Mouse (Mus musculus) kidney, postnatal 10 days (tissue): ENCODE measurements around the gene Tiam1.
A peak's percentile ranks its signal among the peaks of the same experiment; 100 is the strongest.
"Not testable (repeated sequence)": the region's sequence is repeated elsewhere in the genome, so short reads cannot be mapped to it uniquely, and the experiment has no call there.

ENCODE experiments used
- DNase-seq: peaks from one replicate; pipeline ENCODE4 v3.0.0; 2021; ENCODE audit warnings: mixed read lengths

The Tiam1 gene

DNA sequence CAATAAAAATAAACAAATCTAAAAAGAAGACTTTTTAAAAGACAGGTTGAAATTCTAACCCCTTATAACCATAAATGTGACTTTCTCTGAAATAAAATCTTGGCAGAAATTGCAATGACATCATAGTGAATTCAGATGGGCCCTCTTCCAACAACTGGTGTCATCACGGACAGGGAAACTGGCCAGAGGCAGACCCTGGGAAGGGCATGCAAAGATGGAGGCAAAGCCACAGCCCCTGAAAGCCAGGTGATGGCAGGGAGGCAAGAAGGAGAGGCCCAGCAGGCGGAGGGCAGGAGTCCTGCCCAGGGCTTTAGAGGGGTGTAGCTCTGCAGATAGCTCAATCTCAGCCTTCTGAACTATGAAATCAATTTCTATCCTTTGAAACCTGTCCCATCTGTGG lies 39.8 kb downstream of the Tiam1 start:
- no peak for DNase-seq

DNA sequence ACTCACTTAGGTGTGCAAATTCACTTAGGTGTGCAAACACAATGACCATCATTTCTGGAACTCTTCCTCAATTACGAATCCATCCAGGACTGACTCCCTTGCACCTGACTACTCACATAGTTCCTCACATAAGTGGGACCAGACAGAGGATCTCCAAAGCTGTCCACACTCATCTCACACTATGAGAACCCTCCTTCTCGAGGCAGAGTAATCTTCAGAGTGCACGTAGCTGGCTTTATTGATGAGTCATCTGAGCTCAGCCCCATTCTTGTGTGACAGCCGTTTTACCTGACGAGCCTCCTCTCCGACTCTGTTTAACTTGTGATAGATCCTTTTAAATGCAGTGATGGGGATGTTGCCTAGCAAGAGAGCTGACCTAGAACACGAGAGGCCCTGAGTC lies 41.0 kb downstream of the Tiam1 start:
- DNase-seq, result no peak

DNA sequence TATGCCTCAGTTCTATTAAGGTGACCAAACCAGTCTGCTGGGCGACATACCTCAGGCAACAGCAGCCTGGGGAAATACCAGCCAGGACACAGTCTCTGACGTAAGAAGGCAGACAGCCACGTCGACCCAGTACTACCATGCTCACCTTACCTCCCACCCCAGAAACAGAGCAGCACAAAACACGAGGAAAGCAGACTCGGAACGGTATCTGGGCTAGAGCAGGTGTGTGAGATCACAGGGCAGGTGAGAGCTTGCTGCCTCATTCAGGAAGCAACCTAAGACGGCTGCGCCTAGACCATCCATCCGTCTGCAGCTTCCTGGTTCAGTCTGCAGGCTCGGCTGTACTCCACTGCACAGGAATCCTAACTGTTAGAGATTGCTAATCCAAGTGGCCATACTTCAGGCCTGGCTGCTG lies 45.4 kb downstream of the Tiam1 start:
- DNase-seq, result peak; percentile 36

DNA sequence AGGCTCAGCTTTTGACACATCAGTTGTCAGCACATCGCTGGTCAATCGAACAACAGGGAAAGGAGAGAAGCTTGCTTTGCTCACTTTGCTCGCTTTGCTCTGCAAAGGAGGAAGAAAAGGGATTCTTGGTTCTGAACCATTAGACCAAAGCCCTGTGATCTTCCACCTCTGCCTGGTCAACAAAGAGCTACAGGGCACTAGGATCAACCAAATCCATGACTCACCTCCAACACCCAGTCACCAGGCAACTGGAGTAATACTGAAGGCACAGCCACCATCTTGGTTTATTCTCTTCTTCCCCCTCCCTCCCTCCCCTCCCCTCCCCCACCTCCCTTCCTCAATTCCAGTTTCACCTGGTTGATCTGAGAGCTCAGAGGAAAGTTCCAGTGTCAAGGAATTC lies 45.8 kb downstream of the Tiam1 start:
- DNase-seq, result no peak

DNA sequence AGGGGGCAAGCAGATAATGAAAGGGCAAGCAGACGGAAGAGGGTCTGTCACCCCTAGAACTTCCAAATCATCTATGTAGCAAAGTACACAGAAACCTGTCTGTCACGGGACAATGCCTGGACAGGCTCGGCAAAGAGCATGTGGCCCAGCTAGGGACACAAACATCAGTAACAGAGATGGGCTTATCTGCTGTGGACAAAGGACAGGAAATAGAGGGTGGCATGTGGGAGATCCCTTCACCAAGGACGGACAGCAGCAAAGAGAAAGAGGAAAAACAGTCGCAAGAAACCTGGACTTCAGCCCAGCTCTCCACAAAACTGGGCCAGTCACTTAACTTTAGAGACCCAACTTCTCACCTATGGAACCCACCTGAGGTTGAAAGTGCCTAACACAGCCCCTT lies 47.6 kb downstream of the Tiam1 start:
- no peak for DNase-seq

DNA sequence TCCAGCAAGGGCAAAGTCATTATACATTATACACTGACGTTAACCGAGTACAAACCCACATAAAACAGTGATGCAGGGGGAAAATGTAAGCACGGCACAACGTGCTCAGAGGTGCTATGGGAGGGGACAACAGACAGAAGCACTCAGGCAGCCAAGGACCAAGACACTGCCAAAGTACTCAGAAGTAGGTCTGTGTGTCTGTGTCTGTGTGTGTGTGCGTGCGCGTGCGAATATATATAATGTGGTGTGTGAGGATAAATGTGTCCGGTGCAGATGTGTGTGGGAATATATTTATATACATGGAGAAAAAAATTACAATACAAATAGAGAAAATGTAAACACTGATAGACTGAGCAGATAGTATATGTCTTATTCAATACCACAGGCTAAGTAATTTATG lies 50.6 kb downstream of the Tiam1 start:
- no peak for DNase-seq

DNA sequence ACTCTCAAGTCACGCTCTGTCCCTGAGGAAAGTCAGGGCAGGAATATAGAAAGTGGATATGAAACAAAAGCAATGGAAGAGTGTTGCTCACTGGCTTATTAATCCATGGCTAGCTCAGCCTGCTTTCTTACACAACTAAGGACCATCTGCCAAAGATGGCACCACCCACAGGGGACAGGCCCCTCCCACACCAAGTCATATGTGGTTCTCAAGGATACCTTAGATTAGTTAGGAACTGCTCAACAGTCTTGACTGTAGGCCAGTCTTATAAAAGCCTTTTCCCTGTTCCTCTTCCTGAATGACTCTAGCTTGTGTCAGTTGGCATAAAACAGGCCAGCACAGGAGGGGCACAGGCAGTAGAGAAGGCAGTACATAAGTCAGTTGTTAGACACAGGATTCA lies 51.7 kb downstream of the Tiam1 start:
- no peak for DNase-seq

DNA sequence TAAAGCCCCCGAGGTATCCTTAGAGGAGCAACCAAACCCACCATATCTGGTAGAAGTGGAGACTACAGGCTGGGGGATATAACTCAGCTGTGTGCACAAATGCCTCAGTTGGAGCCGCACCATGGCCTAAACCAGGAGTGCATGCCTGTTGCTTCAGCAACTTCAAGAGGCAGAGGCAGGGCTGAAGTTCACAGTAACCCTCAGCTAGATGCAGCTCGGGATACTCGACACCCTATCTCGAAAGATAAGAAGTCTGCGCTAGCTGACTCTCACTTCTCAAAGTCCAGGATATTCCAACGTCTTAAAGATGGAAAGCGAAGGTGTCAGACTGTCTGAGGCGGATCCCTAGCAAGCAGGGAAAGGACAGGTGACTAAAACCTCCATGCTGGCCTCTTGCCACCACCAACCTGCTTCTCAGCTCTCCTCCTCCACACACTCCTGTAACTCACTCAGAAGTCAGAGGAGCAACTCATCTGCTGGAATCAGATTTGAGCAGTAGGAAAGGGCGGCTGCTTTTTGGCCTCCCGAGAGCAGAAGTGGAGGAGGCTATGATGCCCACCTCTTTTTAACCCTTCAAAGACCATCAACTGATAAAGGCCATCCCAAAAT lies 52.4 kb downstream of the Tiam1 start:
- no peak for DNase-seq

DNA sequence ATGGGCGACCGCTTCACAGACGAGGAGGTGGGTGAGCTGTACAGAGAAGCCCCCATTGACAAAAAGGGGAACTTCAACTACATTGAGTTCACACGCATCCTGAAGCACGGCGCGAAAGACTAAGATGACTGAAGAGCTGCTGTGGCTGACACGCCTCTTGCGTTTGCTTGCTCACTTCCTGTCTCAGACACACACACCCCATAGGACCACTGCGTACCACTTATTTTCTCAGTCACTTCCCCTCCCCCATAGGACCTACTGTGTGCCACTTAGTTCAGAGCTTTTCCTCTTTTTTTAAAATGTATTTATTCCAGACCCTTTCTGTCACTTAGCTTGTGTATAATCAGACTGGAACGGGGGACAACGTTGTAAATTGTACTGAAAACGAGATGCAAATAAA lies 53.2 kb downstream of the Tiam1 start:
- DNase-seq, result no peak

DNA sequence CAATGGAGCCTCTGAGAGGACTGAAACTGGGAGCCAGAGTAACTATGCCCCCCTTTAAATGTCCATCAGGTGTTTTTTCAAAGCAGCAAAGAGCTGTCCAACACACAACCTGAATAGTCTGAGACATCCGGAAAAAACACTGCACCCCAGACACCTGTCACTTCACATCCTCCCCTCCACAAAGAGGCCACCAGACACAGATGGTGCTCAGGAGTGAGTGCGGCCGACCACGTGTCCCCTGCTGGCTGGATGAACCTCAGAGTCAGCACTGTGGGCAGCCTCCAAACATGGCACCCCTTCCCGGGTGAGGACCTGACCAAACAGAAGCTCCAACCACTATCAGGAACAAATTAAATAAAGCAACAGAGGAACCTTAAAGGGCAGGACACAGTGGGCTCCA lies 56.3 kb downstream of the Tiam1 start:
- no peak for DNase-seq

DNA sequence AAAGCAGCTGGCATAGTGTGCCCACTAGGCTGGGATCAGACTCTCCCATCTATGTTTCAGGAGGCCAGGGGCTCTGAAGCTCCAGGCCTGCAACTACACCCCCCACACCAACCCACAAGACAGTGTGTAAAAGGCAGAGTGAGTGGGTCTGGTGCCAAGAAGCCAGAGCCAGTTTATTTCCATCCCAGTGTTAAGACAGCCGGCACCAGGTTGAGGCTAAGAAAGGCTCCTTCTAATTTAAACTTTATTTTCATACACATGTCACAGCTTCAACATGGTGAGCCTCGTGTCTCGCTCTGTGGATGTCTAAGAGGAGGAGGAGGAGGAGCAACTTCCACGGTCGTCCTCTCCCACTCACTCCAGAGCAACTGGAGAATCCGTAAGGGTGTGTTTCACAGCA lies 57.5 kb downstream of the Tiam1 start:
- no peak for DNase-seq

DNA sequence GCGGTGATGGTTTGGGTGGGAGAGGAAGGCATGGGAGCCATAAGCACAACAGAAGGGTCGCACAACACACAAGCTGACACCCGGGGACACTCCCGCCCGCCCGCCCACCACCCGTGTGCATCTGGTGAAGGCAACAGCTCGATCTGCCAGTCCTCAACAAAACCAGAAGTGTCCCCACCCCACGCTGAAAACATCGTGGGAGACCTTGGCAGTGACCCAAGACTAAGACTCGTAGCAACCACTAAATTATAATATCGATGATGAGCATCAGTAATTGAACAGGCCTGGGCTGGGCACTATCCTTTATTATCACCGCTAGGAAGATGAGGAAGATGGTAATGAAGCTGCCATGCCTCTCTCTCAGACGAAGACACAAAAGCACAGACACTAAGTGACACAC lies 58.0 kb downstream of the Tiam1 start:
- no peak for DNase-seq

DNA sequence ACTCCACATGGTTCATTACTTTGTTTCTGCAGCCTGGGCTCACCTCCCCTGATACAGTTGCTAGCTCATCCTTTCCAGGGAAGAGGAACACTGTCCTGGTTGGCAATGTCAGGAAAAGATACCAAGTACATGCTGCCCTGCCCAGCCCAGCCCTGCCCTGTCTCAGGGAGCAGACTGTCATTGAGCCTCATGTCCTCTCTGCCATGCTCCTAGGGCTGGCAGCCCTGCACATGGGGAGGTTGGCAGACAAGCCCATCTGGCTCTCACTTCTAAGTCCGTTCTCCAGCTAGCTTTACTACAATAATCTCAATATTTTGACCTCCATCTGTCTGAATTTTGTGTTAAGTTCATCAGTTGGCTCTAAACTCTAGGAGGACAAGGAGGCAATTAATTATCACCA lies 62.4 kb downstream of the Tiam1 start:
- no peak for DNase-seq

DNA sequence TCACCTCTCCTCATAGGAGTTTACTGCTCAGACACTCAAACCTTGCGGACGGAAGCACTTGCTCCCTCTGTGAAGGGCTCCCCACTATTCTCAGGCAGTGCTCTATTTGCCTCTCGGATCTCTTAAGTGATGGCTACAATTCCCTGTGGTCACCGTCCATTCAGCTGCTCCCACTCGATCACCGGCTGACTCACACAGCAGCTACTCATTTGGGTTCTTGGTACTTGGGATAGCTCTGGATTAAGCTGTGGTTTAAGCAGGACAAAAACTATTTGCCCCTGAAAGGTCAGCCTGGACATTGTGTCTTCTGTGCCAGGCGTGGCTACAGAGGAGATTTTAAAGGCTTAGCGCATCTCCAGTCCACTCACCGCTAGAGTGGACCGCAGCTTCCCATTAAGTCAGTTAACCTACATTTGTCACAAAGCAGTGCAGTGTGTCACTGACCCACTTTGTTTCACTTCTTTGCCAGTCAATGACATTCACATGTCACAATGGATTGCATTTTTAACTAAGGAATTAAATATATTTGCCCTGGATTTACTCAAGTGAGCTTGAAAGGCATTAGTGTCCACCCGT lies 64.7 kb downstream of the Tiam1 start:
- DNase-seq, result no peak

DNA sequence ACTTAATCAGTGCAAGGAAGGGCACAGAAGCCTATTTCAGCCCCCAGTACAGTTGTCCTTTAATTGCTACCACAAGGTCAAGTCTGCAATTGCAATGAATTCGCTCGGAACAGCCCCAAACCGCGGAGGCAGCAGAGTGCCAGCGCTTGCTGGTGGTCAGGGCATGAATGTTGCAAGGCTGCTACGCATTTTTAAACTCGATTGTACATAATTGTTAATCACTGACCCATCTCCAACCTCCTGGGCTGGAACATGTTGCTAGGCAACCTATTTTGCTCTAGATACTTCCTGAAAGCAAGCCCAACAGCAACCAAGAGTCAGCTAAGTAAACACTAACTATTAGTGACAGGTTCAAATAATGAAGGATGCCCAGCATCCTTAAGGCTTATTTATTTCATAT lies 70.1 kb downstream of the Tiam1 start:
- peak; percentile 59 for DNase-seq

DNA sequence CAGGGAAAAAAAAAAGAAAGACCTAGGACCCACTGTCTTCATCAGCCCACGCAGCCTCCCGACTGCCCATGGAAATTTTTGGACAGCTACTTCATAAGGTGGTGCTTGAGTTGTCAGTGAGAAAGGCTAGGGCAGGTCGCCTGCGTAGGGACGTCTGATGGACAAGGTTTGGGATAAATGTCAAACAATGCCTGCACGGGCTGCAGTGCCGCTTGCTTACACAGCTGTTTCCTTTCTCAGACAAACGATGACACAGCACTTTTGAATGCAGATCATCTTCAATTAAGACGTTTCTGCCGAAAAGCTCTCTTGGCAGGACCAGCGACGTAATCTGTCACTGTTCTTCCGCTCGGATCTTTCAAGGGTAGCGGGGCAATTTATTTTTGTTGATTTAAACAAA lies 70.9 kb downstream of the Tiam1 start:
- peak; percentile 58 for DNase-seq

DNA sequence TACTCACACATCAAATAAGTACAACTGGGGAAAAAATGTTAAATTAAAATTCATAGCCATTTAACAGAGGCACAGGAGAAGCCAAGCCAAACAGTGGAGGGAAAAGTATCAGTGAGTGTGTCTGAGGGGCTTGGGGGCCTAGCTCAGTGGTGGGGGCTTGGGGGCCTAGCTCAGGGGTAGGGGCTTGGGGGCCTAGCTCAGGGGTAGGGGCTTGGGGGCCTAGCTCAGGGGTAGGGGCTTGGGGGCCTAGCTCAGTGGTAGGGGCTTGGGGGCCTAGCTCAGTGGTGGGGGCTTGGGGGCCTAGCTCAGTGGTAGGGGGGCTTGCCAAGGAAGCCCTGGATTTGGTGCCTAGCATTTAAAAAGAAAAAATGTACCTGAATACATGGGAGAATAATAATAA lies 72.4 kb downstream of the Tiam1 start:
- not testable (repeated sequence) for DNase-seq

DNA sequence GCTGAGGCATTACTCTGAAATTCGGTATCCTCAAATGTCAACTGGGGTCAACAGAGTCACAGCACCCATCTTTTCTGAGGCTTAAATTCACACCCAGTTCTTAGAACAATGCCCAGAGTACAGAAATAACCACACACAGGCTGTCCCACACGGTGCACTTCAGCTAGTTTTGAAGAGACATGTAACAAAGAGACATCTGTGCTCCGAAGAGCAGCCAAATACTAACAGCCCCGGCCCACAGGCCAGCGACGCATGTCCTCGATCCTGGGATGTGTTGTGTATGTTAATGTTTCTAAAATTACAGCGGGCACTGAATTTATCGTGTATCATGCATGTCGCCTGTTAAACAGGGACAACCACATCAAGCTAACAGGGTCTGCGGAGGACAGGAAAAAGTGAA lies 73.5 kb downstream of the Tiam1 start:
- DNase-seq, result no peak

DNA sequence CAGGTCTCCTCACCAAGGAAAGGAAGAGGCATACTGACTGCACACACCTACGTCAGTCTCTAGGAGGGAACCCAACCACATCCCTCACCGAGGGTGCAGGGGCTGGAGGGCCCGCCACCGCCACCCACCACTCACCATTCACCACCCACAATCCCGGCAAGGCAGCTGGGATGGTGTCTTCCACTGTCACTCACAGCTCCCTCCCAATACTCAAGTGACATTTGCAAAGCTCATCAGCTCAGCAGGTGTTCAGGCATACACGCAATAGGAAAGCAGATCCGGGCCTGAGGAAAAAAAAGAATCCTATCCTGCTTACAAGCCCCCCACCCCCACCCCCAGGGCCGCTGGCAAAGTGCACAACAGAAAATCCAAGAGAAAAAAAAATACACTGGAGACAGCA lies 74.4 kb downstream of the Tiam1 start:
- no peak for DNase-seq

DNA sequence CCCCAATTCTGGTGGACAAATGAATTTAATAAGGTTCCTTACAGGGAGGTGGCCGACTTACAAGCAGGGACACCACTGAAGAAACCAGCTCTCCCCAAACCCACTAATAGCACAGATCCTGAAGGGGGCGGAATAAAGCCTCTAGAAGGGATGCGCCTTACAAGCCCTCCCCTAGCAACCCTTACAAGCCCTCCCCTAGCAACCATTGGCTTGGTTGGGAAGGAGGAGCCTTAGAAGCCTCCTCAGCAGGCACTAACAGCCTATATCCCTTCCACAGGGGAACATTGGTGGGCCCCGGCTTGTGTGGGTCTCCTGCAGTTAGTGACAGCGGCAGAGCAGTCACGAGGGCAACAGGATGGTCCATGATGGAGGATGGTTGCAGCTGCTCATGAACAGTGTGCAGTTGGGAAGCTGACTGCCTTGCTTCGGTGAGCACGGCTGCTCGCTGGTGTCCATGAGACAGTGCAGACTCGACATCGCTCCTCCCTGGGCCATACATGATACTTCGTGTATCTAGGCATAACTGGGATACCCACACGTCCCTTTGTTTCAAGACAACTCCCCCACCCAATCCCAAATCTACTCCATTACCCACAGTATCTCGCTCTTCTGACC lies 90.6 kb downstream of the Tiam1 start:
- DNase-seq, result peak; percentile 53

DNA sequence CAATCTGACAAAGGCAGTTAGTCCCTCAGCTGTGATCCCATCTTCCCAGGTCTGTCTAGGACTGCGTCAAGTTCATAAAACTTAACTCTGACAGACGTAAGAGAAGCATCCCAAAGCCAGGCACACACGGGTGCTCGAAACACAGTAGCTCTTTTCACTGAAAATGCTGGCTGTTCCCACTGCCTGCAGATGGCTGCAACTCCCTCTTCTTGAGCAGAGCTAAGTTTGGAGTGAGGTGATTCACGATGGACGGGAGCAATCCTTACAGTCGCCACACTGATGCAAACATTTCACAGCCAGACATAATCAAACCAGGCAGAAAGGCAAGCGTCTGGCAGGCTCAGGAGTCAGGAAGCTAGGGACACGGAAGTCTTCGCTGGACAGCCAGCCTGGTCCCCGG lies 91.2 kb downstream of the Tiam1 start:
- DNase-seq, result no peak

DNA sequence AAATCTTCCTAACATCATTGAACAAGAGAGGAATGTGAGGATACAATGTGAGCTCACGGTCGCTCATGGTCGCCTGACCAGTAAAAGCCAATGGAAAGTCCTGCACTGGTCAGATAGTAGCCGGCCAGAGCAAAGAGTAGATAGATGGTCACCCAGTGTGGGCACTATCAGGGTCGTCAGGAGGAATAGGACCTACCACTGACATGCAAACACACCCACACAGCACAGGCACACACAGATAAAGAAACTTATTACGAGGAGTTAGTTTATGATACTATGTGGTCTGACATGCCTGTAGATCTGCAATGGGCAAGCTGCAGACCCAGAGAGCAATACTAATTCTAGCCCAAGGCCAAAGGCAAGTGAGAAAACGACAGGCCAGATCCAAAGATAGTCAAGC lies 92.5 kb downstream of the Tiam1 start:
- DNase-seq, result no peak

DNA sequence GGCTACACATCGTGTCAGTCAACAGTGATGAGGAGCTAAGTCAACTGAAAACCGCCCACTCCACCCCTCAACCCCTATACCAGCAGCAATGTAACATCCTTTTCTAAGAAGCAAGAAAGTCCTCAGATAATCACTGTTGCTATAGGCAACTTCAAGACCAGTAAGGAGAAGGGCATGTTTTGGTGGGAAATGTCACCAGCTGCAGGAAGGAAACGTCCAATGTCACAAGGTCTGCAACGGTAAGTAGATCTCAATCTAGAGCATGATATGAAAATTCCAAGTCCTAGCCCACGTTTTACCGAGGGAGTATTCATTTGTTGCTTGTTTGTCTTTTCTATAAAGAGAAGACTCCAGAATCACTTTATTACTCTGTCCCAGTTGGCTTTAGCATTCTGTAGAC lies 95.7 kb downstream of the Tiam1 start:
- DNase-seq, result no peak

DNA sequence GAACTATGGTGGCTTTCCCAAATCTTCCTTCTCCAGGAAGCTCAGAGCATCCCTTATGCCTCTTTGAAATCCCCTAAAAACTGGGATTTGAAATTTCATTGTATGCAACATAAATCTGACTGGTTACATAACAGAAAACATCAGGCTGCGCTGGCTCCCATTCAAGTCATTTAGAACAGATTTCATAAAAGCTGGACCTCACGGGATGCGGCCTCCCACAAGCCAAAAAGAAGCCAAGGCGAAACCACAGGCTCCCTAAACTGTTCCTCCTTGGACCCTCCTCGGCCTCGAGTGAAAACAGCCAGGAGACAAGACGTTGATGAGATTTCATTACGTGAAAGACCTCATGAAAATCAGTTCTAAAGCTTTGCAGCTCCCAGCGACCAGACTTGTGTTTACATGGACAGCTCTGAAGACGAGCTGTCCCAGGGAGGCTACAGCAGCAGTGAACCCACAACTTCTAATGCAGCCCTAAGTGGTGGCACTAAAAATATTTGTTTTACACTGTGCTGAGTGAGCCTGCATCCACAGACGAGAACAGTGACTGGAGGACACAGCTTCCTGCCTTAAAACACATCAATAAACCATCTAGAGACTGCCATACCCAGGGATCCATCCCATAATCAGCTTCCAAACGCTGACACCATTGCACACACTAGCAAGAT lies 96.9 kb downstream of the Tiam1 start:
- peak; percentile 80 for DNase-seq
